In genomic region chr6:17601526-17601925, GRCm38 (mm10) we compare ENCODE assay signal across 26 mouse cellular contexts.
"Had no signal": no experiment of that assay in that cellular context is flagged by ENCODE, and none has a peak within 500 bp of the region (broad histone marks: within the 10 kb centered on the region; RNA-seq: fewer than 3 reads in every experiment).

No protein-coding gene starts in this region.

- H3K9ac ChIP-seq: embryonic facial prominence, embryonic 12.5 days; embryonic facial prominence, embryonic 13.5 days; embryonic facial prominence, embryonic 15.5 days; forebrain, embryonic 12.5 days; forebrain, embryonic 13.5 days; forebrain, embryonic 15.5 days; forebrain, postnatal 0 days had no signal

- H3K27me3 ChIP-seq: embryonic facial prominence, embryonic 12.5 days; embryonic facial prominence, embryonic 13.5 days; embryonic facial prominence, embryonic 15.5 days; forebrain, embryonic 12.5 days; forebrain, embryonic 13.5 days; forebrain, embryonic 15.5 days had no signal

- H3K4me2 ChIP-seq: embryonic facial prominence, embryonic 12.5 days; embryonic facial prominence, embryonic 13.5 days; embryonic facial prominence, embryonic 15.5 days; forebrain, embryonic 12.5 days; forebrain, embryonic 13.5 days; forebrain, embryonic 15.5 days had no signal

- H3K4me3 ChIP-seq: embryonic facial prominence, embryonic 10.5 days; embryonic facial prominence, embryonic 12.5 days; embryonic facial prominence, embryonic 13.5 days; embryonic facial prominence, embryonic 15.5 days; erythroblast, embryonic 14.5 days; forebrain, embryonic 10.5 days; forebrain, embryonic 12.5 days; forebrain, embryonic 13.5 days; forebrain, embryonic 15.5 days; gastrocnemius, adult 2 months; heart, adult 2 months had no signal

- H3K4me1 ChIP-seq: embryonic facial prominence, embryonic 10.5 days; embryonic facial prominence, embryonic 12.5 days; embryonic facial prominence, embryonic 13.5 days; embryonic facial prominence, embryonic 15.5 days; forebrain, embryonic 10.5 days; forebrain, embryonic 12.5 days; forebrain, embryonic 13.5 days; forebrain, embryonic 15.5 days had no signal

- H3K9me3 ChIP-seq: embryonic facial prominence, embryonic 10.5 days; embryonic facial prominence, embryonic 12.5 days; embryonic facial prominence, embryonic 13.5 days; embryonic facial prominence, embryonic 15.5 days; forebrain, embryonic 12.5 days; forebrain, embryonic 13.5 days; forebrain, embryonic 15.5 days had no signal

- ATAC-seq: forebrain, embryonic 13.5 days; forebrain, embryonic 14.5 days; forebrain, embryonic 15.5 days; forebrain, embryonic 16.5 days; forebrain, postnatal 0 days had no signal

- H3K36me3 ChIP-seq: embryonic facial prominence, embryonic 10.5 days; embryonic facial prominence, embryonic 12.5 days; embryonic facial prominence, embryonic 13.5 days; embryonic facial prominence, embryonic 15.5 days; forebrain, embryonic 10.5 days; forebrain, embryonic 12.5 days; forebrain, embryonic 15.5 days had no signal

- H3K27ac ChIP-seq: embryonic facial prominence, embryonic 10.5 days; embryonic facial prominence, embryonic 12.5 days; embryonic facial prominence, embryonic 13.5 days; embryonic facial prominence, embryonic 15.5 days; forebrain, embryonic 10.5 days; forebrain, embryonic 12.5 days; forebrain, embryonic 13.5 days; forebrain, embryonic 15.5 days; gastrocnemius, adult 2 months; heart, adult 2 months had no signal

- DNase-seq: cerebellum, adult 9-11 months; cerebellum, postnatal 10 days; cerebellum, postnatal 14 days; cerebellum, postnatal 25 days; cerebellum, postnatal 36 days; embryo, embryonic 11 days; forebrain, postnatal 0 days; gastrocnemius, adult 2 months; gastrocnemius, postnatal 10 days; gastrocnemius, postnatal 14 days; gastrocnemius, postnatal 25 days; gastrocnemius, postnatal 36 days; heart, adult 11 months; heart, adult 18-20 months; heart, adult 2 months had no signal
